Mouse (Mus musculus) right cerebral cortex, adult 18-20 months (tissue): ENCODE measurements around the gene Gpr84.
"Not testable (repeated sequence)": the region's sequence is repeated elsewhere in the genome, so short reads cannot be mapped to it uniquely, and the experiment has no call there.

Source experiments
- DNase-seq: peaks from one replicate; pipeline ENCODE4 v3.0.0; 2022; ENCODE audit warnings: mixed read lengths

The Gpr84 gene

GRCm38 (mm10) chr15:103284647-103285046 lies 25.8 kb downstream of the Gpr84 start:
- no peak for DNase-seq

- no peak for DNase-seq
Observed at GRCm38 (mm10) chr15:103284066-103284465, 26.3 kb downstream of the Gpr84 start.

GRCm38 (mm10) chr15:103281465-103282205 lies 28.8 kb downstream of the Gpr84 start:
- no peak for DNase-seq

GRCm38 (mm10) chr15:103280817-103281464 lies 29.5 kb downstream of the Gpr84 start:
- no peak for DNase-seq

GRCm38 (mm10) chr15:103279750-103280149 lies 30.7 kb downstream of the Gpr84 start:
- DNase-seq, result no peak

GRCm38 (mm10) chr15:103277949-103278348 lies 32.5 kb downstream of the Gpr84 start:
- no peak for DNase-seq

- DNase-seq, result not testable (repeated sequence)
Observed at GRCm38 (mm10) chr15:103275943-103276342, 34.5 kb downstream of the Gpr84 start.

- peak; percentile 99 for DNase-seq
Observed at GRCm38 (mm10) chr15:103272419-103273279, 37.8 kb downstream of the Gpr84 start, which contains the start of gene Copz1. Copz1 (plus strand) TSS chr15:103272714.

GRCm38 (mm10) chr15:103268903-103269302 lies 41.5 kb downstream of the Gpr84 start:
- no peak for DNase-seq

- no peak for DNase-seq
Observed at GRCm38 (mm10) chr15:103264794-103265193, 45.6 kb downstream of the Gpr84 start.

- DNase-seq, result no peak
Observed at GRCm38 (mm10) chr15:103259989-103260388, 50.4 kb downstream of the Gpr84 start.

- no peak for DNase-seq
Observed at GRCm38 (mm10) chr15:103259162-103259561, 51.2 kb downstream of the Gpr84 start.
